Mouse (Mus musculus) activated CD4-positive, CD25-positive, alpha-beta regulatory T cell, adult 4 months (primary cell): ENCODE measurements around the gene Zfp688. TPM values are rescaled to one million over a fixed set of nuclear protein-coding genes. Genes with fewer than 3 reads are reported as not detected.
A peak's percentile ranks its signal among the peaks of the same experiment; 100 is the strongest.
"Not testable (repeated sequence)": the region's sequence is repeated elsewhere in the genome, so short reads cannot be mapped to it uniquely, and the experiment has no call there.

Experiments used
- ATAC-seq: one replicate; pipeline ENCODE4 v1.8.0; 2017
- polyA plus RNA-seq, 2 experiments: library from polyadenylated mRNA; unstranded; fragments of 100-300 nt; shearing (Covaris generic); gene quantifications; one replicate each; pipeline ENCODE4 v1.2.1; 2017

Zfp688 gene
- polyA plus RNA-seq, 2 experiments from 2014 or later = 22.5 to 25.5 TPM

DNA sequence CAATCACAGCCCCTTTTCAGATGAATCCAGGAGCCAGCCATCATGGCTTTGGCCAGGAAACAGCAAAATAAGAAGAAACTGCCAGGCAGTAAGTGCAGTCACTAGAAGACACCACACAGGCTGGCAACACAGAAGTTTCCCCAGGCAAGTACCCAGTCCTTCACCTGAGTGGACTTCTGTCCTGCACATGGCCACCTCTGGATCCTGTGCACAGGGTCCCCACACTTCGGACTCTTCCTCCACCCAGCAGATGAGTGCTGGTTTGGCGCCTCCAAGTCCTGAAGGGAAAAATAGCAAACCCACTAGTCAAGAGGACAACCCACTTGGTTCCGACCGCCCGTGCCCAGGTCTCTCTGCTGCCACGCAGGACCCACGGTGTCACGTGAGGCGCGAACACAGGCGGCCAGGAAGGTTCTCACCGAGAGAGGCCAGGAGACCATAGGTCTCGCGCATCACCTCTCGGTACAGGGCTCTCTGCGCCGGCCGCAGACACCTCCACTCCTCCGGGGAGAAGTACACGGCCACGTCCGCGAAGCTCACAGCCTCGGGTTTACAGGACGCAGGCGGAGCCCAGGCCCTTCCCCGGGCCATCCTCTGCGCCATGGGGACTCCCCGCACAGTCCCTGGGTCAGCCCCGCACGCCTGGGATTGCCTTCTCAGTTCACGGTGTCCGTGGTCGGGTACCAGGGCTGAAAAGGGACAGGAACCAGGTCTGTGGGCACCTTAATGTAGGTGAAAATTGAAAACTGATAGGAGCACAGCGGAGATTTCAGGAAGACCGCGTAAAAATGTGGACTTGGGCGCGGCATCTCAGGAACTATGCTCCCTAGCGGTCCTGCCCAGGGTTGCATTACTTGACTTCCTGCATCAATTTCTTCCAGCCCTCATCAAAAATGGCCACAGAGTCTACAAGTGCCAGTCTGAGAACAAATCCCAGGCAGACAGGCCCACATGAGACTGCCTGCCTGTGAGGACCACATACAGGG, 15.6 kb downstream of the Zfp688 start, which contains the start of gene Zfp764:
Gene Zfp764, minus strand, starts transcription at position 821 of the 986 bp plus-strand sequence.
- peak; percentile 93 for ATAC-seq

DNA sequence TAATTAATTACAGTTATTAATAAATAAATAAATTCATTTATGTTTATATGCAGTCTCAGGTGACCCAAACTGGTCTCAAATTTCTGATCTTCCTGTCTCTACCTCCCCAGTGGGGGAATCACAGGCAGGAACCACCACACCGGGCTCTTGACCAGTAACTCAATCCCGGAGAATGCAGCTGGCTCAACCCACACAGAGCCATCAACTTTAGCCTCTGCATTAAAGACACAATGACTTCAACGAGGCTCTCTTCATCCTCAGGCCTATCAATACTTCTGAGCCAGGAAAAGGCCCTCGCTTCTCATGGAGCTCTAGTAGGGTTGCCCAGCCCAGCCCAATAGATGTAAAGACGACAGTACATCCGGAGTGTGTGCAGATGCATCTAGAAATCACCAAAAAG, 17.8 kb downstream of the Zfp688 start:
- ATAC-seq = not testable (repeated sequence)

DNA sequence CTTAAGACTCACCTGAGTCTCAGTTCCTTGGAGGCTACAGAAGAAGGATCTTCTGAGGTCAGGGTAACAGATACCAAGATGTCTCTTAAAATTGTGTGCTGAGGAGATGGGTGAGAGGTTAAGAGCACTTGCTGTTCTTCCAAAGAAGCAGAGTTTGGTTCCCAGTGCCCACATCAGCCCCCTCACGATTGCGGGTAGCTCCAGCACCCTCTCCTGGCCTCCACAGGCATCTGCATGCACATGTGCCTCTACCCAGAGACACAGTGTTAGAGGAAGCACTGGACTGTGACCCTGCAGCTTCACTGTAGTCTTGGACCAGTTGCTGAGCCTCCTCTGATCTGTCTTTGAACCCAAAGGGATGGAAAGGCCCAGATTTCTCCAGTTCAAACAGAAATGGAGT, 18.9 kb downstream of the Zfp688 start:
- no peak for ATAC-seq

DNA sequence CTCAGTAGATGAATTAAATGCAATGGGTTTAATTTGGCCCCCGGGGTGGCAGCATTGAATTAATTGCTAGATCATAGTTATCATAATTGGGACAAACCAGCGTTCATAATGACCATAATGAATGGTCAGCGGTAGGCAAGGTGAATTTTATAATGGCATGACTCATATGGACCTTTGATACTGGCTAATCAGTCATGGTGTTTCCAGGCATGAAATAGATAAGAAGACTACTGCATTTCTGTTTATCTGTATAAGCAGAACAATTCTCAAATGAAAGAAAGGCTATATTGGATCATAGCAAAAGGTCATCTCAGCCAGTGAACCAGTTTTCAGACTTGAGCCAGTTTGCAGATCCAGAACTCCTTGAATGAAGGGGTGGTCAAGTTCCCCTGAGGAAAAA, 21.5 kb downstream of the Zfp688 start:
- ATAC-seq = no peak

DNA sequence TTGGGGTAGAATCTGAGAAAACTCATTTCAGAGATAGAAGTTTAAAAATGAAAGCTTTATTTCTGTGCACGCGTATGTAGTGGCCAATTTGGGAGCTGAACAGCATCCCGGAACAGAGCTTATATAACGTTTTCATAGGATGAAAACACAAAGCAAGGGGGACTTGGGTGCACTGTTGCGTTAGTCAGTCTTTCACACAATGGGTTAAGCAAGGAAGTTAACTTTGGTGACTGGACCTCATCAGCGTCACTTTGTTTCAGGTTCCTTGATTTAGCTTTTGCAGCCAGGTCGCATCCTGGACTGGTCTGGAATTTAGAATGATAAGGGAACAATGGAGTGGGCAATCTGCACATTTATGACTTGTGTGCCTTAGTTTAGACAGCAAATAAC, 27.9 kb downstream of the Zfp688 start:
- ATAC-seq = no peak

DNA sequence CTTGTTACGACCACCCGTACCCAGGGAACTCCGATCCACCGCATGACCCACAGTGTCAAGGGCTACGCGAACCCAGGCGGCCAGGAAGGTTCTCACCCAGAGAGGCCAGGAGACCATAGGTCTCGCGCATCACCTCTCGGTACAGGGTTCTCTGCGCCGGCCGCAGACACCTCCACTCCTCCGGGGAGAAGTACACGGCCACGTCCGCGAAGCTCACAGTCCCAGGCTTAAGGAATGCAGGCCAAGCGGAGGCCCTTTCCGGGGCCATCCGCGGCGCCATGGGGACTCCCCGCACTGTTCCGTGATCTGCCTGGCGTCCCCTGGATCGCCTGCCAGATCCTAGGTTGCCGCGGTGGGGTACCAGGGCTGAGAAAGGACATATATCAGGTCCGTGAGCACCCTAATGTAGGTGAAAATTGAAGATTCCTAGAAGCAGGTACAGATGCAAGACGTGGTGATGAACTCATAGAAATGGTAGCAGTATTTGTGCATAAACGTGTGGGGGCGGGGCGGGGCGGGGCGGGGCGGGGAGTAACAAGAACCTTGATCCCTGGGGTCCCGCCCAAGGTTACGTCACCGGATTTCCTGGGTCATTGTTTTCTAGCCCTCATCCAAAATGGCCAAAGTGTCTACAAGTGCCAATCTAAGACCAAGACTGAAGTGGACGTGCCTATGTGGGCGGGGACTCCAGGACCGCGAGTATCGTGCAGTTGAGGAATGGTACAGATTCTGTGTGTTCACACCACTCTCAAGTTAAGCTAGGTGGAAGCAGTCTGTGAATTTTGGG, 28.5 kb downstream of the Zfp688 start, which contains the start of gene E430018J23Rik:
Gene E430018J23Rik, minus strand, starts transcription at position 473 of the 787 bp plus-strand sequence.
- ATAC-seq = peak; percentile 91

DNA sequence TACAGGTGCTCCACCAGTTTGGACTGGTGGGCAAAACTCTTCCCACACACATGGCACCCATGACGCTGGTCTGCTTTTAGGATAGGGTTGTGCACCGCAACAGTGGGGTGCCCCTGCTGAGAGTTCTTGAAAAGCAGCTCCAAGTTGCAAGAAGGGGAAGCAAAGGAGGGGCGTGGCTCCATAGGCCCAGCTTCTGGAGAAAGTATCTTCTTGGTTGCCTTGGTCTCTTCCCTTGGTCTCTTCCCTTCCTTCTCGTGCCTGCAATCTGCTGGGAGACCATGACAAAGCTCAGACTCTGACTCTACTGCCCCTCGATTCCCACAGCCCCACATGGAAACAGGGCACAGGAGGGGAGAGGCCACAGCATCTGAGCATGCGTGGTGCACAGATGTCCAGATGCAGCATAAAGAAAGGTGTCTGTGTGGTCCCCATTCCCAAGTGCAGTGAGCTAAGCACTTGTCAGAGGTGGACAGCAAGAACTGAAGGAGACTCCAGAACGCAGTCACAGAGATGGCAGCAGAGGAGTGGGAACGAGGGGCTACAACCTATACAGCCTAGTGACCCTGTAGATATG, 29.5 kb downstream of the Zfp688 start:
- ATAC-seq = no peak

DNA sequence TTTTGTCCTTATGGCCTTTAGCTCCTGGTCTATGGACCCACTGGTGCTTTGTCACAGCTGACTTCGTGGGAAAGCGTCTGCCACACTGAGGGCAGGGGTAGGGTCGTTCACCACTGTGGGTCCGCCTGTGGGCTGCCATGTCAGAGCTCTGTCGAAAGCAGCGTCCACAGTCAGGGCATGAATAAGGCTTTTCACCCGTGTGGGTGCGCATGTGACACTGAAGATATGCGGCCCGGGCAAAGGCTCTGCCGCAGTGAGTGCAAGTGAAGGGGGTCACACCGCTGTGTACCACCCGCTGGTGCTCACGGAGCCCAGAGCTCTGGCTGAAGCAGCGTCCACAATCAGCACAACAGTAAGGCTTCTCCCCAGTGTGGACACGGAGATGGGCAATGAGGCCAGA, 30.3 kb downstream of the Zfp688 start:
- no peak for ATAC-seq

DNA sequence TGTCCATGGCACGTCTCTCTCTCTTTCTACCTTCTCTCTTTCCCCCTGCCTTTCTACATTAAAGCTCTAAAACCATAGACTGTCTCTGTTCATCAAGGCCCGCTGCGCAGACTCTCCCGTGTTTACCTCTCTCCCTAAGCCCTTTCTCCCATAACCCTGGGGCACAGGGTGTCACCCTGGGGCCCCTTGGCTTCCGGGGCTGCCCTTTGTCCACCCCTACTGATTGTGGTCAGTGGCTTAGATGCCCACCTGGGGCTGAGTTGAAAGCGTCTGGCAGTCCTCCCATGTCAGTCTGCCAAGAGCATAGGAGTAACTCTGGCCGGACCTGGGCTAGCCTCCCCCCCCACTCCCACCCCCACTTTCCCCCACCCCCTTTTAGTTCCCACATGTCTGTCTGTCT, 31.6 kb downstream of the Zfp688 start:
- ATAC-seq = no peak

DNA sequence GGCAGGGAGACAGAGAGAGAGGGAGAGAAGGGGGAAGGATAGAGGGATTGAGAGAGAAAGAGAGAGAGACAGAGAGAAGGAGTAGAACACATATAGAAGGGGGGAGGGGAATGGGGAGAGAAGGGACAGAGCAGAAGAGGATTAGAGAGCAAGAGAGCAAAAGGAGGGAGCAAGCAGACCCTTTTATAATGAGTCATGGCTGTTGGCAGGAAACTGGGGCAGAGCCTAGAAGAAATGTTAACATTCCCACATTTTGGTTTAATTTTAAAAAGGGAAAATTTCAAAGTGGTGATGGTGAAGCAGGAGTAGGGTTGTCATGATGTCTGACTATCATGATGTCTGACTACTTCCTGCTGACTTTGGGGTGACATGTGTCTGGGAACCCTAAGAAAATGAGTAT, 33.7 kb downstream of the Zfp688 start:
- not testable (repeated sequence) for ATAC-seq

DNA sequence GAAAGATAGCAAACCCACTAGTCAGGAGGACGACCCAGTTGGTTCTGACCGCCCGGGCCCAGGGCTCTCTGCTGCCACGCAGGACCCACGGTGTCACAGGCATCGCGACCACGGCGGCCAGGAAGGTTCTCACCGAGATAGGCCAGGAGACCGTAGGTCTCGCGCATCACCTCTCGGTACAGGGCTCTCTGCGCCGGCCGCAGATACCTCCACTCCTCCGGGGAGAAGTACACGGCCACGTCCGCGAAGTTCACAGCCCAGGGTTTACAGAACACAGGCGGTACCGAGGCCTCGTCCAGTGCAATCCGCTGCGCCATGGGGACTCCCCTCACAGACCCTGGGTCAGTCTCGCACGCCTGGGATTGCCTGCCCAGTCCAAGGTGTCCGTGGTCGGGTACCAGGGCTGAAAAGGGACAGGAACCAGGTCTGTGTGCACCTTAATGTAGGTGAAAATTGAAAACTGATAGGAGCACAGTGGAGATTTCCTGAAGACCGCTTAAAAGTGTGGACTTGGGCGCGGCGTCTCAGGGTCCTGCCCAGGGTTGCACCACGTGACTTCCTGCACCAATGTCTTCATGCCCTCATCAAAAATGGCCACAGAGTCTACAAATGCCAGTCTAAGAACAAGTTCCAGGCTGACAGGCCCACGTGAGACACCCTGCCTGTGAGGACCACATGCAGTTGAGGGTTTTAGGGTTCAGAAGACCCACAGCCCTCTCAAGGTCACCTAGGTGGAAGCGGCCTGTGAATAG, 35.1 kb downstream of the Zfp688 start, which contains the start of gene 9130019O22Rik:
Gene 9130019O22Rik, minus strand, starts transcription at position 526 of the 752 bp plus-strand sequence.
- ATAC-seq = peak; percentile 97

DNA sequence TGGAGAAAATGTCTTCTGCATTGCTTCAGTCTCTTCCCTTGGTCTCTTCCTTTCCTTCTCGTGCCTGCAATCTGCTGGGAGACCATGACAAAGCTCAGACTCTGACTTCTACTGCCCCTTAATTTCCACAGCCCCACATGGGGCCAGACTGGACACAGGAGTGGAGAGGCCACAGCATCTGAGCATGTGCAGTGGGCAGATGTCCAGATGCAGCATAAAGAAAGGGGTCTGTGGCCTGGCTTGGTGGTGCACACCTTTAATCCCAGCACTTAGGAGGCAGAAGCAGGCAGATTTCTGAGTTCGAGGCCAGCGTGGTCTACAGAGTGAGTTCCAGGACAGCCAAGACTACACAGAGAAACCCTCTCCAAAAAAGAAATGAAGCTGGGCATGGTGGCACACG, 36.3 kb downstream of the Zfp688 start:
- ATAC-seq = not testable (repeated sequence)

DNA sequence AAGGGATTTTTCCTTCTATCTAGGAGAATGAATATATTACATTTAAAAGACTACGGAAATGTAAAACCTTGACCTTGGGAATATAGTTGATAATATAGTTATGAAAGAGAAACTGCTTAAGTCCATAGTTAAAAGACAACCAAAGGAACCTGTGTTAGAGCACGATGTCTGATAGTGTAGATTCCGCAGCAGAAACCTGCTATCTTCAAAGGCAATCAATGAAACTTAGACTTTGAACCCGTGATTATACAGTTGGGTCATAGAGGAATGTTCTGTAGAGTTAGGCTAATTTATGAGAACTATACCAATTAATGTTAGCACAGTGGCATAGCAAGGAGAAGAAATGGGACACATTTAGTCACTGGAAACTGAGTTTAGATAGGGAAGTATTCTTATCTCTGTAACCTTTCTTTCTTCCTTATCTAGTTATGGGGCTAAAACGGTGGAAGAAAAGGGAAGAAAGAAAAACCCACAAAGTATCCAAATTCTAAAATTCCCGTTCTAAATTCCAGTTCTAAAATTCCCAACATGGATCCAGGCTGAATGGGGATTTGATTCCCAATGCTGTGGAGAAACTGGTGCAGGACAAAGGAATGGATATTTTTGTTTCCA, 43.5 kb downstream of the Zfp688 start:
- ATAC-seq = no peak

DNA sequence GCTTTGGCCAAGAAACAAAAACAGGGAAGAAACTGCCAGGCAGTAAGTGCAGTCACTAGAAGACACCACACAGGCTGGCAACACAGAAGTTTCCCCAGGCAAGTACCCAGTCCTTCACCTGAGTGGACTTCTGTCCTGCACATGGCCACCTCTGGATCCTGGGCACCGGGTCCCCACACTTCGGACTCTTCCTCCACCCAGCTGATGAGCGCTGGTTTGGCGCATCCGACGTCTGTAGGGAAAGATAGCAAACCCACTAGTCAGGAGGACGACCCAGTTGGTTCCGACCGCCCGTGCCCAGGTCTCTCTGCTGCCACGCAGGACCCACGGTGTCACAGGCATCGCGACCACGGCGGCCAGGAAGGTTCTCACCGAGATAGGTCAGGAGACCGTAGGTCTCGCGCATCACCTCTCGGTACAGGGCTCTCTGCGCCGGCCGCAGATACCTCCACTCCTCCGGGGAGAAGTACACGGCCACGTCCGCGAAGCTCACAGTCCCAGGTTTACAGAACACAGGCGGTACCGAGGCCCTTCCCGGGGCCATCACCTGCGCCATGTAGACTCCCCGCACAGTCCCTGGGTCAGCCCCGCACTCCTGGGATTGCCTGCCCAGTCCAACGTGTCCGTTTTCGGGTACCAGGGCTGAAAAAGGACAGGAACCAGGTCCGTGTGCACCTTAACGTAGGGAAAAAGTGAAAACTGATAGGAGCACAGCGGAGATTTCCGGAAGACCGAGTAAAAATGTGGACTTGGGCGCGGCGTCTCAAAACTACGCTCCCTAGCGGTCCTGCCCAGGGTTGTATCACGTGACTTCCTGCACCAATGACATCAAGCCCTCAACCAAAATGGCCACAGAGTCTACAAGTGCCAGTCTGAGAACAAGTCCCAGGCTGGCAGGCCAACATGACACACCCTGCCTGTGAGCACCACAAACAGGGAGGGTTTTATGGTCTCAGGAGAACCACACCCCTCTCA, 46.3 kb downstream of the Zfp688 start, which contains the start of gene Zfp747:
Gene Zfp747, minus strand, starts transcription at position 780 of the 975 bp plus-strand sequence.
- peak; percentile 98 for ATAC-seq

DNA sequence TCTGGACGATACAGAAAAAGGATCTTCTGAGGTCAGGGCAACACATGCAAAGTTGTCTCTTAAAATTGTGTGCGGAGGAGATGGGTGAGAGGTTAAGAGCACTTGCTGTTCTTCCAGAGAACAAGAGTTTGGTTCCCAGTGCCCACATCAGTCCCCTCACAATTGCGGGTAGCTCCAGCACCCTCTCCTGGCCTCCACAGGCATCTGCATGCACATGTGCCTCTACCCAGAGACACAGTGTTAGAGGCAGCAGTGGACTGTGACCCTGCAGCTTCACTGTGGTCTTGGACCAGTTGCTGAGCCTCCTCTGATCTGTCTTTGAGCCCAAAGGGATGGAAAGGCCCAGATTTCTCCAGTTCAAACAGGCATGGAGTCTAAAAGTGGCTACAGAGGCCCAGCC, 50.0 kb downstream of the Zfp688 start:
- not testable (repeated sequence) for ATAC-seq

DNA sequence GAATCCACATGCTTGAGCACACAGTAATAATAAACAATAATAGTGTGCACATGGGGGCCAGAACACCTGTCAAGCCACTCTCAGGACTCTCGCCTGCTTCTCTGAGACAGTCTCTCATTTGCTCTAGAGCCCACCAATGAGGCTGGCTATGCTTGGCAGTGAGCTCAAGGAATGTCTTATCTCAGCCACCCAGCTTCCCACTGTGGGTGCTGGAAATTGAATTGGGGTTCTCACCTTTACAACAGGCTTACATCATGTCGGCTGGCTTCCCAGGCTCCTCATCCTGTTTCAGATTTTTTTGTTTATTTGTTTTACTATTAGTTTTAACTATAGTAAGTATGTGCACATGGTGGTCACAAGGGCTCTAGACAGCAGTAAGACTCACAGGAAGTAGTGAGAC, 50.7 kb downstream of the Zfp688 start:
- no peak for ATAC-seq
